Mouse (Mus musculus) limb, embryonic 12.5 days (tissue): ENCODE results near the gene Zfp423. TPM values are rescaled to one million over a fixed set of nuclear protein-coding genes. Genes with fewer than 3 reads are reported as not detected.
A peak's percentile ranks its signal among the peaks of the same experiment; 100 is the strongest.

Experiments used
- ATAC-seq: fragments of 200-750 bp; cut with Nextera tagmentation; 2 replicates; pipeline ENCODE4 v1.8.0; 2017; ENCODE audit warnings: low read depth, moderate TSS enrichment; ENCODE audit not compliant: insufficient number of reproducible peaks, insufficient read depth, low FRiP score, low TSS enrichment
- H3K27ac ChIP-seq: fragments of 300-500 bp; sonication (generic); 2 replicates; pipeline ENCODE4 v1.5.1; 2016; ENCODE audit warnings: mild to moderate bottlenecking, moderate library complexity
- H3K27me3 ChIP-seq: fragments of 300-500 bp; sonication (generic); 2 replicates; pipeline ENCODE4 v1.6.1; 2016; ENCODE audit warnings: mild to moderate bottlenecking, moderate library complexity
- H3K36me3 ChIP-seq: fragments of 300-500 bp; sonication (generic); 2 replicates; pipeline ENCODE4 v1.6.1; 2016; ENCODE audit warnings: mild to moderate bottlenecking, moderate library complexity
- H3K4me1 ChIP-seq: fragments of 300-500 bp; sonication (generic); replicated peaks from 2 replicates; pipeline ENCODE4 v1.6.1; 2016
- H3K4me2 ChIP-seq: fragments of 300-500 bp; sonication (generic); 2 replicates; pipeline ENCODE4 v1.6.1; 2016; ENCODE audit warnings: mild to moderate bottlenecking, moderate library complexity
- H3K4me3 ChIP-seq: fragments of 300-500 bp; sonication (generic); replicated peaks from 2 replicates; pipeline ENCODE4 v1.5.1; 2016; ENCODE audit warnings: mild to moderate bottlenecking
- H3K9ac ChIP-seq: fragments of 300-500 bp; sonication (generic); replicated peaks from 2 replicates; pipeline ENCODE4 v1.6.1; 2016; ENCODE audit warnings: mild to moderate bottlenecking, moderate library complexity
- H3K9me3 ChIP-seq: fragments of 300-500 bp; sonication (generic); 2 replicates; pipeline ENCODE4 v1.6.1; 2016; ENCODE audit warnings: mild to moderate bottlenecking, moderate library complexity
- WGBS: fragments of 180-500 bp; shearing (Covaris S2); methylation state at CpG from one replicate; pipeline ENCODE4 v1.1.7; 2016; 5-methylcytosine and 5-hydroxymethylcytosine counted together
- polyA plus RNA-seq: library from polyadenylated mRNA; unstranded; fragments of >200 nt; fragmentation: Nextera tagmentation; extraction: Ambion mirVana; gene quantifications from 2 replicates; pipeline ENCODE4 v1.2.1, GENCODE M21; 2016

Gene Zfp423
- polyA plus RNA-seq, 1 experiment from 2014 or later = 40.3 TPM

DNA sequence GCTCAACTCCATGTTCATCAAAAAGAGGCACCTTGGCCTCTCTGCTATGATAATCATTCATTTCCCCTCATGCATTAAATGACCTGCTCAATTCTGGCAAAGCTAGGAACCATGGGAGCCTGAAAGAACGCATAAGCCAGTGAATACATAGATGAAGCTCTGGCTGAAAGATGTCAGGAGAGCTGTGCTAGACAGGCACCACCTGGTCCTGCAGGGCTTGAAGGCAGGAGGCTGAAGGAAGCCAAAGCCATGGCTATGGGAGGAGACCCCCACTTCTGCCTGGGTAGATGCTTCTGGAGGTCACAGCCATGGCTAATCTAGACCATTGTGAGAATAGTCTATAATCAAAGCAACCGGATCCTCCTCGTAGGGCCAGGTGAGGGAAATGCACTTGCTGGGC lies 183.5 kb downstream of the Zfp423 start:
- peaks cover 89% of the 10 kb centered on the region for H3K36me3 ChIP-seq
- no peak overlapping the region for H3K27ac ChIP-seq
- no peak for ATAC-seq
- peaks cover 20% of the 10 kb centered on the region for H3K4me1 ChIP-seq
- H3K9me3 ChIP-seq = no peaks in the 10 kb centered on the region
- no peak overlapping the region for H3K9ac ChIP-seq
- no peak overlapping the region for H3K4me2 ChIP-seq
- no peaks in the 10 kb centered on the region for H3K27me3 ChIP-seq
- 89% methylated on average over 3 of the region's 3 CpGs for WGBS
- H3K4me3 ChIP-seq = no peak overlapping the region

DNA sequence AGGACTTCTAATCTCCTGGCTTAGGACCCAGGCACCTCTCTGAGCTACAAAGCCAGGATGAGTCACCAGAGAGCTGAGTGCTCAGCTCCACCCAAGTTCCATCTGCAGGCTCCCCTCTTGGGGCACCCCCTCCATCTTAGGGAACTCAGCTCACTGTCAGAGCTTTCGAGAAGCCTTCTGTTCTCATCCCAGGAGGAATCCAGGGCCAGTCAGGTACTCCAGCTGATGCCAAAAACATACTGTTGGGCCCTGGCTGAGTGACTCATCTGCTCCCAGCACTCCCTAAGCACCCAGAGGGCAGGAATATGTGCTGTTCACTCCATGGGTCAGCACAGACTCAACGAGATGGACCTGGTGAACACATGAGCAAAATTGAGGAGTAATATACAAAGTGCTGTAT lies 184.4 kb downstream of the Zfp423 start:
- H3K4me1 ChIP-seq = peaks cover 20% of the 10 kb centered on the region
- whole genome bisulfite sequencing = 79% methylated on average over 2 of the region's 2 CpGs
- H3K4me3 ChIP-seq = no peak overlapping the region
- peaks cover 88% of the 10 kb centered on the region for H3K36me3 ChIP-seq
- no peak overlapping the region for H3K9ac ChIP-seq
- no peak overlapping the region for H3K27ac ChIP-seq
- H3K4me2 ChIP-seq = no peak overlapping the region
- no peaks in the 10 kb centered on the region for H3K9me3 ChIP-seq
- H3K27me3 ChIP-seq = no peaks in the 10 kb centered on the region
- no peak for ATAC-seq

DNA sequence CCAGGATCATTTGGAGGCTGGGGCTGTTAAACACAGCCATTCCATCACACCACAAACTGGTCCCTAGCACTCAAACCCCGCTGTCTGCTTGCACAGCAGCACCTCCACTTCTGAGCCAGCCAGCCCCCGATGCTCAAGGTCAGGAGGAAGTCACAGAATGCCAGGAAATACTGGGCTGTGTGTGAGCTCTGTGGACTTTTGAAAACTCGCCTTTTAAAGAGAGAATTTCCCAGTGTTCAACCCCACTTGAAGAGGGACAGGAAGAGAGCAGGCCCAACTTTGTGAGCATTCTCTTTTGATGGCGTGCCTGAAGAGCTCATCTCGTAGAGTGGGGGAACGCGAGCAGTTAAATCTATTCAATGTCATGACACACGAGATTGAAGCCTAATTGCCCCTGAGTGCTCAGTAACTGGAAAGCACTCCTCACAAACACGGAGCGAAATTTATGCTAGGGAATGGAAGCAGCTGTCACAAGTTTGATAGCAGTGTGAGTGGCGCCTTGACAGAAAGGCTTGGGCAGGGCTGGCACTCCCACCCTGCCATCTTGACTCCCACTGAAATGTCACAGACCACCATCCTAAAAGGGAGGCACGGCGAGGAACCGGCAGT lies 186.4 kb downstream of the Zfp423 start:
- H3K4me3 ChIP-seq = no peak overlapping the region
- H3K36me3 ChIP-seq = peaks cover 69% of the 10 kb centered on the region
- no peaks in the 10 kb centered on the region for H3K9me3 ChIP-seq
- H3K4me2 ChIP-seq = no peak overlapping the region
- no peak overlapping the region for H3K27ac ChIP-seq
- no peak overlapping the region for H3K9ac ChIP-seq
- ATAC-seq = no peak
- H3K27me3 ChIP-seq = no peaks in the 10 kb centered on the region
- H3K4me1 ChIP-seq = peaks cover 25% of the 10 kb centered on the region
- WGBS = 84% methylated on average over 14 of the region's 14 CpGs

DNA sequence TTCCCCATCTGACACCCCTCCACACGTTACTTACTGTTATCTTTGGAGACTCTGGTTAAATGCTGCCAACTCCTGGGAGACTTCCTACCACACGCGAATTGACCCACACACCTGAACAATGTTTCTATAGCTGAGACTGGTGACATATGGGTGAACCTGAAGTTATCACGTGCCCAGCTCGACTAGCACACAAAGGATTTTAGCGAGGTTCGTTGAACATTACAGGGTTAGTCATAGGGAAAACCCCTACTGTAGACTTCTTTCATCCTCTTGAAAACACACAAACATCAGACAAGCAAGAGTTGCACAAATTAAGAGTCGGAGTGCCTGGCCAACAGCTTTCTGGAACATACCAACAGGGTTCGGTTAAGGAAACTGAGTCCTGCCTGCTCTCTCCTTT lies 191.5 kb downstream of the Zfp423 start:
- peaks cover 14% of the 10 kb centered on the region; the same call in 1 of the 2 replicates for H3K4me1 ChIP-seq
- H3K27me3 ChIP-seq = no peaks in the 10 kb centered on the region
- 89% methylated on average over 9 of the region's 9 CpGs for WGBS
- no peak overlapping the region for H3K4me3 ChIP-seq
- H3K27ac ChIP-seq = no peak overlapping the region
- no peak overlapping the region for H3K9ac ChIP-seq
- peaks cover 46% of the 10 kb centered on the region for H3K36me3 ChIP-seq
- no peaks in the 10 kb centered on the region for H3K9me3 ChIP-seq
- no peak for ATAC-seq
- H3K4me2 ChIP-seq = no peak overlapping the region

DNA sequence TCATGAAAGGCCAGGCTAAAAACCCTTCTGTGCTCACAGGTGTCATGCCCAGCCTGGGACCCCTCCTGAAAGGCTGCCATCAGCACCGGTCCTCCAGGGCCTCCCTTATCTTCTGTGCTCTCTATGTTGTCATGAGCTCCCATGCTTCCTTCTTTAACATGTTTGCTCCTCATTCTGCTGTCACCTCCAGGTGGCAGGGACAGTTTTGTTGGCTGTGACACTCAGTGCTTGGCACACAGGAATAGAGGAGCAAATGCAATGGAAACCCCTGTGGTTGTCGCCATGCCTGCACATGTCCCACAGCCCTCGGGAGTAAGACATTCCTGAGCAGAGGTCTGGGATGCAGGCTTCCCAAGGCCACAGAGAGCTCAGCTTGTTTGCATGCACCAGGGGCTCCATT lies 194.1 kb downstream of the Zfp423 start:
- Histone ChIP-seq H3K9ac (no peak overlapping the region), H3K4me2 (no peak overlapping the region), H3K9me3 (no peaks in the 10 kb centered on the region), H3K4me1 (peaks cover 14% of the 10 kb centered on the region; the same call in 1 of the 2 replicates), H3K27ac (no peak overlapping the region), H3K36me3 (peaks cover 20% of the 10 kb centered on the region; the same call in 1 of the 2 replicates), H3K27me3 (no peaks in the 10 kb centered on the region), H3K4me3 (no peak overlapping the region)
- no peak for ATAC-seq
- WGBS = 83% methylated on average over 3 of the region's 3 CpGs

DNA sequence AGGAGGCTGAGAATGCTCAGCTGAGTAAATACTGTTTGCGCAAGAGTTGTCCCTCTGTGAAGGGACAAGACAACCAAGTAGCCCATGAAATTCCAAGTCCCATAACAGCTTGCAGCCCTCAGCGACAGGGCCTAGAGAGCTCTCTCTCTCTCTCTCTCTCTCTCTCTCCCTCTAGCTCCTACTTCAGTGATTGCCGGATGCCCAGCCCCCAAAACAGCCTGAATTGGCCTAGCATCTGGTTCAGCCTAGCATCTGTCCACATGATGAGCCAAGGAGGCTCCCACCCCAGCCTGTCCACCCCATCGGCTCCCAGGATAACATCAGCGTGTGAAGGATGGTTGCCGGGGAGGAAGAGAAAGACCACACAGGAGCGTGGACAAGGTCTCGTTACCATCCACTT lies 200.6 kb downstream of the Zfp423 start:
- Histone ChIP-seq H3K27me3 (no peaks in the 10 kb centered on the region), H3K4me2 (no peak overlapping the region), H3K27ac (no peak overlapping the region), H3K4me1 (peaks cover 20% of the 10 kb centered on the region), H3K9me3 (no peaks in the 10 kb centered on the region), H3K4me3 (no peak overlapping the region), H3K36me3 (peaks cover 6% of the 10 kb centered on the region; the same call in 1 of the 2 replicates), H3K9ac (no peak overlapping the region)
- ATAC-seq = no peak
- 31% methylated on average over 8 of the region's 8 CpGs for WGBS

DNA sequence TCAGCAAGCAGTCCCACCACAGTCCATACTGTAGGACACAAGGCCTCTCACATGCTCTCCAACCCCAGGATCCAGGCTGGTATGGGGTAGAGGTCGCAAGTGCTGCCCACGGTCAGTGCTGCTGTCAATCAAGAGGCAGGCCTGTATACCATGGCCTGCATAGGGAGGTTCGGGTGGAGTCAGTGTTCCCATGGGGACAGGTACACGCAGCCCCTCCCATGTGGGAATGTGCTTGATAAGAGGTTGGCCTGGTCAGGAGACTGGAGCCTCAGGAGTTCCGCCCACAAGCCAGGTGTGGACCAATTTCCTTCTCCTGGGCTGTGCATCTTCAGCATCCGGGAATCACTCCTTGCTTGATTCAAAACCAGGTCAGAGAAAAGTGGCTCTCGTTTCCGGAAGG lies 204.5 kb downstream of the Zfp423 start:
- Histone ChIP-seq H3K9ac (no peak overlapping the region), H3K27ac (no peak overlapping the region), H3K36me3 (peaks cover 6% of the 10 kb centered on the region; the same call in 1 of the 2 replicates), H3K27me3 (no peaks in the 10 kb centered on the region), H3K4me1 (peaks cover 52% of the 10 kb centered on the region), H3K4me3 (no peak overlapping the region), H3K9me3 (no peaks in the 10 kb centered on the region), H3K4me2 (no peak overlapping the region)
- WGBS = 92% methylated on average over 8 of the region's 8 CpGs
- ATAC-seq = no peak

DNA sequence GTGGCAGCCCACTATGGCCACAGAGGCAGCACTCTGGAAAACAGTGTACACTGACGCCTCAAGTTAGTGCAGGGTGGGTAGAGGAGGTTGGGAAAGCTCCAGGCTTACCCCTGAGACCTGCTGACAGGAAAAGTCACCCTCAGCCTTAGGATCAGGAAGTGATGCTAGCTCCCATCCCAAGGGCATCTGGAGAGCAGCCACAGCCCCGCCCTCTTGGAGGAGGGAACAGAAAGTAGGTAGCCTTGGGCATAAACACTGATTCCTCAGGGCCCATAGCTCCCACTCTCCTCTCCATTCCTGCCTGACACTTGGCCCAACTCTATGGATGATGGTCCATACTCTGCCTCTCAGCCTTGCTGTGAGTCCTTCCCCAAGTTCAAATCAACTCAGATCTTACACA lies 205.8 kb downstream of the Zfp423 start:
- H3K9ac ChIP-seq = no peak overlapping the region
- H3K9me3 ChIP-seq = no peaks in the 10 kb centered on the region
- H3K27ac ChIP-seq = peak overlapping the region; percentile 59; the same call in 1 of the 2 replicates
- ATAC-seq = no peak
- 0 out of 2 replicates have a peak overlapping the region, but pooled peaks have one; percentile 23 for H3K4me2 ChIP-seq
- peaks cover 6% of the 10 kb centered on the region; the same call in 1 of the 2 replicates for H3K36me3 ChIP-seq
- 36% methylated on average over 2 of the region's 2 CpGs for WGBS
- H3K4me3 ChIP-seq = no peak overlapping the region
- peaks cover 55% of the 10 kb centered on the region for H3K4me1 ChIP-seq
- H3K27me3 ChIP-seq = no peaks in the 10 kb centered on the region

DNA sequence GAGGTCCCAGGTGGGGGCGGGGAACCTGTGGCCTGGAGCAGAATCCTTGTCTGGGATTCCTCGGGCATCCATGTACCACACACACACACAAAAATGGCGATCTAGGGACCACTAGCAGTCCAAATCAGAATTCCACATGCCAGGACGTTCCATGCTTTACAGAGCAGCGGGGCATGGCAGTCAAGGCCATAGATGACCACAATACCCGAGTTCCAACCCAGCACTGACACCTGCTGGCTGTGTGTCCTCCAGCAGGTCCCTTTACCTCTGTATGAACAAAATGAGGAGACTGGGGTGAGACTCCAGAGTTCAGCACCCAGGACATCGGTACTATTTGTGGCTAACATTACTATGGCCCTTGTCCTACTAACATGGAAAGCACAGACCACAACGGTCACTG lies 206.2 kb downstream of the Zfp423 start:
- Histone ChIP-seq H3K36me3 (peaks cover 6% of the 10 kb centered on the region; the same call in 1 of the 2 replicates), H3K9me3 (no peaks in the 10 kb centered on the region), H3K4me3 (no peak overlapping the region), H3K27me3 (no peaks in the 10 kb centered on the region), H3K27ac (peak overlapping the region; percentile 59; the same call in 1 of the 2 replicates), H3K9ac (no peak overlapping the region), H3K4me2 (peak overlapping the region; percentile 23; the same call in 1 of the 2 replicates), H3K4me1 (peaks cover 51% of the 10 kb centered on the region)
- ATAC-seq = no peak
- 39% methylated on average over 8 of the region's 8 CpGs for WGBS

DNA sequence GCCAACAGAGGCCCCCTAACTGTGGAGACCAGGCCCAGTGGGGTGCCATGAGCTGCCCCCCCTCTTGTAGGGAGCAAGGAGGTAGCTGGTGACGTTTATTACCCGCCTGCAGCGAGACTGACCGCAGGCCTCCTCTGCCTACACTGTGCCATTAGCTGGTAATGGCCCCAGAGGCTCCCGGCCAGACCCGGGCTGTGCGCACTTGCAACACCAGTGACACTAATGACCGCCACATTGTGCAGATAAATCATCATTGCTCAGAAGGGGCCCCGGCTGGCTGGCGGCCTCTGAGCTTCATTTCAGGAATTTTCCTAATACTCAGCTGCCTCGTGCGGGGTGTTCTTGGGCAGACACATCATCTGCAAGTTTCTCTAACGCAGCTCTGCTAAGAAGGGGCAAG lies 206.7 kb downstream of the Zfp423 start:
- H3K9ac ChIP-seq = no peak overlapping the region
- peaks cover 6% of the 10 kb centered on the region; the same call in 1 of the 2 replicates for H3K36me3 ChIP-seq
- H3K27me3 ChIP-seq = no peaks in the 10 kb centered on the region
- 15% methylated on average over 13 of the region's 13 CpGs for WGBS
- H3K4me3 ChIP-seq = no peak overlapping the region
- peak overlapping the region; percentile 59; the same call in 1 of the 2 replicates for H3K27ac ChIP-seq
- H3K4me2 ChIP-seq = peak overlapping the region; percentile 23; the same call in 1 of the 2 replicates
- no peaks in the 10 kb centered on the region for H3K9me3 ChIP-seq
- H3K4me1 ChIP-seq = peaks cover 50% of the 10 kb centered on the region
- ATAC-seq = peak; percentile 69; the same call in 1 of the 2 replicates

DNA sequence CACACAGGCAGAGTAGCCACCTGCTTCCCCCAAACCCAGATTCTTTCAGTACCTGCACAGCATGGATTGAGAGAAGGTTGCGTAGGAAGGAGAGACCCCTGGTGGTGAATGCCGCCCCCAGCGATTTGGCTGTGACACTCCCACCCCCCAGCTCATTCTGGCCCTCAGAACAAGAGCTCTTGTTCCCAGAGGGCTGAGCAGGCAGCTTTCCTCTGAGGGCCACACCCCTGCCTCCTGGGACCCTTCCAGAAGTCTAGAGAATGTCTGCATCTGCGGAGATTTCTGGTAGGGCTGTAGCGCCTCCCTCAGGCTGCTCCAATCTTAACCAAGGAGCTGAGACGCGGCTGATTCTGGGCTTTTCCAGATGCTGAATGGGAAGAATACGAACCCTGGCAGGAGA lies 211.8 kb downstream of the Zfp423 start:
- no peaks in the 10 kb centered on the region for H3K9me3 ChIP-seq
- no peak overlapping the region for H3K9ac ChIP-seq
- no peaks in the 10 kb centered on the region for H3K27me3 ChIP-seq
- H3K27ac ChIP-seq = peak overlapping the region; percentile 66
- H3K4me2 ChIP-seq = no peak overlapping the region
- H3K4me1 ChIP-seq = peaks cover 79% of the 10 kb centered on the region
- no peak for ATAC-seq
- no peak overlapping the region for H3K4me3 ChIP-seq
- WGBS = 27% methylated on average over 8 of the region's 8 CpGs
- H3K36me3 ChIP-seq = no peaks in the 10 kb centered on the region

DNA sequence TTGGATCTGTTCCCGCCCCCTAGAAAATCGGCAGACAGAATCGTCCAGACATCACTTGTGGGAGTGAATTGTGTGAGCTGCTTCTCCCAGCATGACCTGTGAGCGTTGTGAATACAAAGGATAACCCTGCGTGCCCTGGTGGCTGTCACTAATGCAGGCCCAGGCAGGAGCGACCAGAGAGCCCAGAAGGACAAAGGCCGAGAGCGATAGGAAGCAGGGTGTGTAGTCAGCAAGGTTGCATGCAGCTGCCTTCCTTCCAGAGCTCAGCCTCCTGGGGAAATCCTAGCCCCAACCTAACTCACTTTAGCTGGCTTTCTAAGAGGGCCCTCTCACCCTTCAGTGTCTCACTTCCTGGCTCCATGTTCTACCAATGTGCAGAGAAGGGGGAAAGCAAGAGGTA lies 212.3 kb downstream of the Zfp423 start:
- Histone ChIP-seq H3K27me3 (no peaks in the 10 kb centered on the region), H3K9me3 (no peaks in the 10 kb centered on the region), H3K4me2 (no peak overlapping the region), H3K9ac (no peak overlapping the region), H3K4me3 (no peak overlapping the region), H3K27ac (peak overlapping the region; percentile 66), H3K36me3 (no peaks in the 10 kb centered on the region), H3K4me1 (peaks cover 79% of the 10 kb centered on the region)
- 38% methylated on average over 8 of the region's 8 CpGs for WGBS
- ATAC-seq = no peak
